7 mouse cellular contexts compared by ENCODE assay signal in the genomic region with DNA sequence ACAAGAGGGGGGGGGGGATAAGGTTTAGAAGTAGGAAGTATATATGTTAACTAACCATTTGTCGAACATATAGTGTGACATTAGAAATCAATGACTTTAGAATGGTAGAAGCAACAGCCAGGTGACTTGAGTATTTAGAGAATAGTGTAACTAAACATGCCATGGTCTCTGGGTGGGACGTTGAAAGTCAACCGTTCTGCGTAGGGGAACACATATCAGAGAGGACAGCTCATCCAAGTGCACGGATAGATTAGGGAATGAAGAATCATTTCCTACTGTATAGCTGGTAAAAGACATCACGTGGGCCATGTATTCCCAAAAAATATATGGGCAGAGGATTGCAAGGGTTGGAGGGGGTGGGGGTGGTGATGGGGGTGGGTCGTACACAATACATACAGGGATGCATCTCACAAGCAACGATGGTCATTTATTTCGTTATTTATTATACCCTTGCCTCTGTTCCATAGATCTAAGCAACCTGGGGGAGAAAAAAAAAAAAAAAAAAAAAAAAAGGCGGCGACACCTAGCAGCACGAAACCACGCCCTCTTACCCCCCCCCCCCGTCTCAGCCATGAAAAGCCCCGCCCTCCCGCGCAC. TPM values are rescaled to one million over a fixed set of nuclear protein-coding genes. Genes with fewer than 3 reads are reported as not detected.
DNase-seq lines count a peak whose midpoint lies in the region; ATAC-seq and TF ChIP-seq lines count a peak whose summit lies in the region.

No protein-coding gene starts in this region.

- no peak overlapping the region for H3K9ac ChIP-seq in lung, embryonic 14.5 days
- no peak overlapping the region for H3K9ac ChIP-seq in embryonic facial prominence, embryonic 15.5 days

- H3K9me3 ChIP-seq in lung, embryonic 14.5 days (ENCODE audit: low read depth, low read length): no peaks in the 10 kb centered on the region
- H3K9me3 ChIP-seq in embryonic facial prominence, embryonic 15.5 days (replicated peaks): no peaks in the 10 kb centered on the region
- no peaks in the 10 kb centered on the region for H3K9me3 ChIP-seq in limb, embryonic 10.5 days (replicated peaks)

- 0 out of 2 replicates have a peak, but pooled peaks have one; percentile 3 for ATAC-seq in lung, embryonic 14.5 days (ENCODE audit: insufficient read depth)
- peak; percentile 13; the same call in 1 of the 2 replicates for ATAC-seq in embryonic facial prominence, embryonic 15.5 days (ENCODE audit: insufficient number of reproducible peaks, low FRiP score, low TSS enrichment, low read depth)

- peak overlapping the region; percentile 70 for H3K4me3 ChIP-seq in lung, embryonic 14.5 days (ENCODE audit: low read depth, low read length)
- peak overlapping the region; percentile 68 for H3K4me3 ChIP-seq in embryonic facial prominence, embryonic 15.5 days (replicated peaks)
- peak overlapping the region; percentile 82 for H3K4me3 ChIP-seq in limb, embryonic 10.5 days
- H3K4me3 ChIP-seq in small intestine, adult 2 months (ENCODE audit: low read depth, low read length): peak overlapping the region; percentile 79; the same call in 1 of the 2 replicates

- no peaks in the 10 kb centered on the region; the same call in 1 of the 2 replicates for H3K4me1 ChIP-seq in lung, embryonic 14.5 days (ENCODE audit: insufficient read depth)
- peaks cover 11% of the 10 kb centered on the region; the same call in 1 of the 2 replicates for H3K4me1 ChIP-seq in embryonic facial prominence, embryonic 15.5 days
- H3K4me1 ChIP-seq in limb, embryonic 10.5 days: peaks cover 6% of the 10 kb centered on the region
- no peaks in the 10 kb centered on the region for H3K4me1 ChIP-seq in small intestine, adult 2 months (ENCODE audit: control insufficient read depth, insufficient read depth, insufficient read length, low read length)

- no peak for TF ChIP-seq POLR2A in small intestine, adult 2 months (IDR thresholded peaks at IDR 0.05; ENCODE audit: low read depth, low read length)

- H3K36me3 ChIP-seq in lung, embryonic 14.5 days (ENCODE audit: insufficient read depth): peaks cover 34% of the 10 kb centered on the region
- H3K36me3 ChIP-seq in embryonic facial prominence, embryonic 15.5 days: peaks cover 15% of the 10 kb centered on the region
- peaks cover 68% of the 10 kb centered on the region for H3K36me3 ChIP-seq in limb, embryonic 10.5 days
- peaks cover 22% of the 10 kb centered on the region for H3K36me3 ChIP-seq in small intestine, adult 2 months (ENCODE audit: control insufficient read depth, insufficient read depth, low read length)

- TF ChIP-seq CTCF in lung, embryonic 14.5 days (IDR thresholded peaks at IDR 0.05; ENCODE audit: low read depth): no peak
- no peak for TF ChIP-seq CTCF in small intestine, adult 2 months (IDR thresholded peaks at IDR 0.05; ENCODE audit: extremely low read depth, insufficient read length, insufficient replicate concordance, low read depth, low read length)

- H3K4me2 ChIP-seq in lung, embryonic 14.5 days: peak overlapping the region; percentile 77
- peak overlapping the region; percentile 64; the same call in 1 of the 2 replicates for H3K4me2 ChIP-seq in embryonic facial prominence, embryonic 15.5 days (replicated peaks)

- no peak for DNase-seq in lung, embryonic 14.5 days
- DNase-seq in lung, postnatal 25 days (ENCODE audit: low spot score): no peak
- no peak for DNase-seq in limb, embryonic 10.5 days (ENCODE audit: low spot score)
- no peak for DNase-seq in right cerebral cortex, adult 2 months (ENCODE audit: low spot score in 2 of 2)
- DNase-seq in gastrocnemius, postnatal 4 days (ENCODE audit: low spot score in 2 of 2): no peak

- 53% methylated on average over 13 of the region's 17 CpGs for WGBS in lung, embryonic 14.5 days
- 49% methylated on average over 14 of the region's 17 CpGs for WGBS in embryonic facial prominence, embryonic 15.5 days
- WGBS in limb, embryonic 10.5 days: 53% methylated on average over 13 of the region's 17 CpGs
- 48% methylated on average over 15 of the region's 17 CpGs for WGBS in small intestine, adult 2 months

- no peak overlapping the region for H3K27ac ChIP-seq in lung, embryonic 14.5 days (ENCODE audit: low read depth)
- H3K27ac ChIP-seq in embryonic facial prominence, embryonic 15.5 days (replicated peaks): no peak overlapping the region
- peak overlapping the region; percentile 97 for H3K27ac ChIP-seq in limb, embryonic 10.5 days
- H3K27ac ChIP-seq in small intestine, adult 2 months (ENCODE audit: insufficient read depth, low read depth, low read length): no peak overlapping the region

- H3K27me3 ChIP-seq in lung, embryonic 14.5 days (ENCODE audit: insufficient read depth, low read length): no peaks in the 10 kb centered on the region
- H3K27me3 ChIP-seq in embryonic facial prominence, embryonic 15.5 days: no peaks in the 10 kb centered on the region
- H3K27me3 ChIP-seq in limb, embryonic 10.5 days (ENCODE audit: low read depth, poor library complexity, severe bottlenecking): no peaks in the 10 kb centered on the region
- no peaks in the 10 kb centered on the region for H3K27me3 ChIP-seq in small intestine, adult 2 months (ENCODE audit: control insufficient read depth, insufficient read depth, low read length)

RNA-seq across cellular contexts. Expression of a gene that starts 0.4 kb away (rescaled TPM):
- polyA plus RNA-seq in lung, embryonic 14.5 days (2014; fragmentation: Nextera tagmentation; extraction: Ambion mirVana): 137 and 144 TPM in 2 replicates
- 120 and 126 TPM in 2 replicates for polyA plus RNA-seq in embryonic facial prominence, embryonic 15.5 days (2015; fragmentation: Nextera tagmentation; extraction: Ambion mirVana)
- 115 and 130 TPM in 2 replicates for polyA plus RNA-seq in limb, embryonic 10.5 days (2016; fragmentation: Nextera tagmentation; extraction: Ambion mirVana)
- 52.5 and 66.0 TPM in 2 replicates for polyA plus RNA-seq in small intestine, adult 2 months (2012; rRNA removed)
- total RNA-seq in gastrocnemius, postnatal 4 days (2021): 100 to 1,000 TPM; 142 to 149 TPM

RNA-seq across cellular contexts. Expression of a gene that starts 32.5 kb away (rescaled TPM):
- 18.0 and 21.2 TPM in 2 replicates for polyA plus RNA-seq in lung, embryonic 14.5 days (2014; fragmentation: Nextera tagmentation; extraction: Ambion mirVana)
- 21.4 and 24.1 TPM in 2 replicates for polyA plus RNA-seq in embryonic facial prominence, embryonic 15.5 days (2015; fragmentation: Nextera tagmentation; extraction: Ambion mirVana)
- 31.9 and 41.0 TPM in 2 replicates for polyA plus RNA-seq in limb, embryonic 10.5 days (2016; fragmentation: Nextera tagmentation; extraction: Ambion mirVana)
- polyA plus RNA-seq in small intestine, adult 2 months (2012; rRNA removed): 2.0 and 2.1 TPM in 2 replicates
- total RNA-seq in gastrocnemius, postnatal 4 days (2021): 10 to 100 TPM; 12.8 to 15.2 TPM
